Mouse (Mus musculus): ENCODE measurements at regions not wholly inside any gene's neighbourhood (a gene's known extent, or its start where the extent isn't known, plus 50 kb on each side); places are given as distances from the start of the nearest gene placed in this dataset.

- DNase-seq (ENCODE audit: low spot score): no peak
- H3K4me2 ChIP-seq (ENCODE audit: low read depth, low read length, poor library complexity, severe bottlenecking): no peak overlapping the region
- TF ChIP-seq CTCF (IDR thresholded peaks at IDR 0.05): no peak
- no peak for ATAC-seq (ENCODE audit: low FRiP score)
- H3K9ac ChIP-seq (replicated peaks; ENCODE audit: low read length, poor library complexity, severe bottlenecking): no peak overlapping the region
- H3K4me3 ChIP-seq (ENCODE audit: low read depth, low read length): no peak overlapping the region
- no peaks in the 10 kb centered on the region for H3K27me3 ChIP-seq (ENCODE audit: insufficient read depth, low read length)
- WGBS: 74% methylated on average over 11 of the region's 11 CpGs
- H3K4me1 ChIP-seq (ENCODE audit: insufficient read depth, low read length): no peaks in the 10 kb centered on the region
- no peak overlapping the region for H3K27ac ChIP-seq (ENCODE audit: low read depth, low read length)
- no peaks in the 10 kb centered on the region for H3K9me3 ChIP-seq (ENCODE audit: low read length)
- no peaks in the 10 kb centered on the region for H3K36me3 ChIP-seq (ENCODE audit: insufficient read depth, low read length)
Observed at GRCm38 (mm10) chr5:97194656-97195280, 83.4 kb upstream of the Paqr3 start.

DNA sequence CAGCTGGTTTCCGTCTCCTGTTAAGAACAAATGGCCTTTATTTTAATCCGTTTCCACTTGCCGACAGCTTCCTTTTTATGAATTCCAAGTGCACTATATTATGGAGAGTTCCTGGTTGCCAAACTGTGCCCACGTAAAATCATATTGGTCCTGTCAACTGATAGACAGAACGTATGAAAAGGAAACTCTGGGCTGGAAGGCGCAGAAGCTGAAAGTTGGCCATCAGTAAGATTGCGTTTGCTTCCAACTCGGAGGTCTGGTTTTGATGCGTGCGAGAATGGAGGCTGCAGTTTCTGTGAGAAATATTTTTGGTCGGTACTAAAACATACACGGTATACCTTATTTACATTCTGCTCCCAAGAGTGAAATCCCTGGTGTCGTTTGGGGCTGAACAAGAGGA, 81.3 kb upstream of the Paqr3 start:
- Histone ChIP-seq H3K9ac (replicated peaks; ENCODE audit: low read length, poor library complexity, severe bottlenecking) (no peak overlapping the region), H3K36me3 (ENCODE audit: insufficient read depth, low read length) (no peaks in the 10 kb centered on the region), H3K27me3 (ENCODE audit: insufficient read depth, low read length) (no peaks in the 10 kb centered on the region), H3K4me1 (ENCODE audit: insufficient read depth, low read length) (no peaks in the 10 kb centered on the region), H3K9me3 (ENCODE audit: low read length) (no peaks in the 10 kb centered on the region), H3K27ac (ENCODE audit: low read depth, low read length) (no peak overlapping the region), H3K4me2 (ENCODE audit: low read depth, low read length, poor library complexity, severe bottlenecking) (no peak overlapping the region), H3K4me3 (ENCODE audit: low read depth, low read length) (no peak overlapping the region)
- no peak for TF ChIP-seq CTCF (IDR thresholded peaks at IDR 0.05)
- DNase-seq (ENCODE audit: low spot score): no peak
- no peak for ATAC-seq (ENCODE audit: low FRiP score)
- WGBS: 52% methylated on average over 13 of the region's 13 CpGs

DNA sequence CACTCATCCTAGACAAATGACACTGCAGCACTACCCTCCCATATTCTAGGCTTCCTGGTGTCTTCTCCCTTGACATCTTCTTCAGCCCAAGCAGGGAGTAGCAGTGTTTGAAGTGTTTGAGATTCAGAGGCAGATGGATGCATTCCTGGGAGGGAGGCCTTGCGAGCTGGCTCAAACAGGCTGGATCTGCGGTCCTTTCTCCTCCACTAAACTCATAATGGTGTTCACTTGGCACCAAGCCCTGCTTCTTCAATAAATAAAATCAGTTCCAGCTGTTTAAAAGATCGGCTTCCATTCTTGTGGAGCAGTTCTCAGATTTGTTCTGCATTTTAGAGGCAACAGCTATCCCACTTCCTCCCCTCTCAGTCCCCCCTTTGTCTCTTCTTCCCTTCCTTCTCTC, 79.3 kb upstream of the Paqr3 start:
- no peaks in the 10 kb centered on the region for H3K9me3 ChIP-seq (ENCODE audit: low read length)
- H3K4me3 ChIP-seq (ENCODE audit: low read depth, low read length): no peak overlapping the region
- H3K36me3 ChIP-seq (ENCODE audit: insufficient read depth, low read length): no peaks in the 10 kb centered on the region
- DNase-seq (ENCODE audit: low spot score) (no peak), ATAC-seq (ENCODE audit: low FRiP score) (no peak)
- no peak overlapping the region for H3K4me2 ChIP-seq (ENCODE audit: low read depth, low read length, poor library complexity, severe bottlenecking)
- no peak overlapping the region for H3K27ac ChIP-seq (ENCODE audit: low read depth, low read length)
- whole genome bisulfite sequencing: 65% methylated on average over 3 of the region's 3 CpGs
- no peak overlapping the region for H3K9ac ChIP-seq (replicated peaks; ENCODE audit: low read length, poor library complexity, severe bottlenecking)
- TF ChIP-seq CTCF (IDR thresholded peaks at IDR 0.05): no peak
- no peaks in the 10 kb centered on the region for H3K4me1 ChIP-seq (ENCODE audit: insufficient read depth, low read length)
- no peaks in the 10 kb centered on the region for H3K27me3 ChIP-seq (ENCODE audit: insufficient read depth, low read length)

GRCm38 (mm10) chr5:97184512-97184911, 73.1 kb upstream of the Paqr3 start:
- 76% methylated on average over 9 of the region's 9 CpGs for WGBS
- H3K9me3 ChIP-seq (ENCODE audit: low read length): no peaks in the 10 kb centered on the region
- no peak overlapping the region for H3K9ac ChIP-seq (replicated peaks; ENCODE audit: low read length, poor library complexity, severe bottlenecking)
- no peak overlapping the region for H3K4me3 ChIP-seq (ENCODE audit: low read depth, low read length)
- H3K36me3 ChIP-seq (ENCODE audit: insufficient read depth, low read length): no peaks in the 10 kb centered on the region
- no peak for DNase-seq (ENCODE audit: low spot score)
- H3K4me2 ChIP-seq (ENCODE audit: low read depth, low read length, poor library complexity, severe bottlenecking): no peak overlapping the region
- H3K27ac ChIP-seq (ENCODE audit: low read depth, low read length): no peak overlapping the region
- no peak for ATAC-seq (ENCODE audit: low FRiP score)
- no peak for TF ChIP-seq CTCF (IDR thresholded peaks at IDR 0.05)
- H3K27me3 ChIP-seq (ENCODE audit: insufficient read depth, low read length): no peaks in the 10 kb centered on the region
- H3K4me1 ChIP-seq (ENCODE audit: insufficient read depth, low read length): no peaks in the 10 kb centered on the region

- Histone ChIP-seq H3K9ac (replicated peaks; ENCODE audit: low read length, poor library complexity, severe bottlenecking) (no peak overlapping the region), H3K4me2 (ENCODE audit: low read depth, low read length, poor library complexity, severe bottlenecking) (no peak overlapping the region), H3K27me3 (ENCODE audit: insufficient read depth, low read length) (no peaks in the 10 kb centered on the region), H3K4me1 (ENCODE audit: insufficient read depth, low read length) (no peaks in the 10 kb centered on the region), H3K36me3 (ENCODE audit: insufficient read depth, low read length) (no peaks in the 10 kb centered on the region), H3K27ac (ENCODE audit: low read depth, low read length) (no peak overlapping the region), H3K4me3 (ENCODE audit: low read depth, low read length) (no peak overlapping the region), H3K9me3 (ENCODE audit: low read length) (no peaks in the 10 kb centered on the region)
- 25% methylated on average over 1 of the region's 1 CpGs for WGBS
- TF ChIP-seq CTCF (IDR thresholded peaks at IDR 0.05): no peak
- no peak for ATAC-seq (ENCODE audit: low FRiP score)
- DNase-seq (ENCODE audit: low spot score): no peak
Observed at GRCm38 (mm10) chr5:97181249-97181648, 69.9 kb upstream of the Paqr3 start.

- TF ChIP-seq CTCF (IDR thresholded peaks at IDR 0.05): no peak
- no peak overlapping the region for H3K4me2 ChIP-seq (ENCODE audit: low read depth, low read length, poor library complexity, severe bottlenecking)
- no peaks in the 10 kb centered on the region for H3K4me1 ChIP-seq (ENCODE audit: insufficient read depth, low read length)
- no peak for ATAC-seq (ENCODE audit: low FRiP score)
- H3K9ac ChIP-seq (replicated peaks; ENCODE audit: low read length, poor library complexity, severe bottlenecking): no peak overlapping the region
- no peak overlapping the region for H3K4me3 ChIP-seq (ENCODE audit: low read depth, low read length)
- H3K36me3 ChIP-seq (ENCODE audit: insufficient read depth, low read length): no peaks in the 10 kb centered on the region
- 84% methylated on average over 8 of the region's 8 CpGs for WGBS
- DNase-seq (ENCODE audit: low spot score): no peak
- H3K27me3 ChIP-seq (ENCODE audit: insufficient read depth, low read length): no peaks in the 10 kb centered on the region
- no peaks in the 10 kb centered on the region for H3K9me3 ChIP-seq (ENCODE audit: low read length)
- no peak overlapping the region for H3K27ac ChIP-seq (ENCODE audit: low read depth, low read length)
Observed at GRCm38 (mm10) chr5:97174446-97174845, 63.0 kb upstream of the Paqr3 start.

All from midbrain, postnatal 0 days (tissue).